Mouse (Mus musculus) kidney, postnatal 14 days (tissue): ENCODE data around the gene Spaca3.
A peak's percentile ranks its signal among the peaks of the same experiment; 100 is the strongest.

Source experiments
- DNase-seq: peaks from one replicate; pipeline ENCODE4 v3.0.0; 2022; ENCODE audit warnings: mixed read lengths

Spaca3 gene

DNA sequence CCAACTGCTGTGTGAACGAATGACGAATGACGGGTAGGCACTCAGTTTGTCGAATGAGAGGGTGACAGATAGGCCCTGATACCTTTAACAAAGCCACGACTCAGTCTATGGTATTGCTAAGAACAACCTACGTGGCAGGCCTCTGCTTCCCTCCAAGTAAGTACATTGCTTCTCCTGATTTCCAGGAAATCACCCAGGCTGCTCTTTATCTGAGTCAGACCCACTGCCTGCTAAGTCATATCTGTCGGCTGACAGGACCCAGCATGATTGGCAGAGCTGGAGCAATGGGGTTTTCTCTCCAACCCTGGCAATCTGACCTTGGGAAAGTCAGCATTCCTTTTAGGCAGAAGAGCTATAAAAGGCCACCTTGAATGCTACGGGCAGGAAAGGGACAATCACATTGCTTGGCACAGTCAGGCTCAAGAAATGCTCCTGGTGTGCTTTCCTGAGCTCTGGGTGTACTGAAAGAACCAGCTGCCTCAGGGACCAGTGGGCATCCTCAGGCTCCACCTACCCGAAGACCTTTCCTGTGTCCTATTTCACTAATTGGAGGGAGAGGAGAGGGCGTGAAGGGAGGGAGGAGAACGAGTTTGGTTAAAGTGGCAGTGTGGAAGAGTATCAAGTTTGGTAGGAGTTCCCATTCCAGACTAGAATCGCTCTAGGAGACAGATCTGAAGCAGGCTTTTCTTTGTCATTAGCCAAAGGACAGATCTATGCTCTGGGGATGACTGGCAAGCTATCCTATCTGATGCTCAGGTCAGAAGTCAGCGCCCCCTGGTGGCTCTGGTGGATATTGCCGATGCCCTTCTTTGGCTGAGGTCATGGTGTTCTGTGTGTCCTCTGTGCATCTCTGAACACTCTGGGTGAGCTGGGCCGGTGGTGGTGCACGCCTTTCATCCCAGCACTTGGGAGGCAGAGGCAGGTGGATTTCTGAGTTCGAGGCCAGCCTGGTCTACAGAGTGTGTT, 14.6 kb downstream of the Spaca3 start:
- peak; percentile 49 for DNase-seq

DNA sequence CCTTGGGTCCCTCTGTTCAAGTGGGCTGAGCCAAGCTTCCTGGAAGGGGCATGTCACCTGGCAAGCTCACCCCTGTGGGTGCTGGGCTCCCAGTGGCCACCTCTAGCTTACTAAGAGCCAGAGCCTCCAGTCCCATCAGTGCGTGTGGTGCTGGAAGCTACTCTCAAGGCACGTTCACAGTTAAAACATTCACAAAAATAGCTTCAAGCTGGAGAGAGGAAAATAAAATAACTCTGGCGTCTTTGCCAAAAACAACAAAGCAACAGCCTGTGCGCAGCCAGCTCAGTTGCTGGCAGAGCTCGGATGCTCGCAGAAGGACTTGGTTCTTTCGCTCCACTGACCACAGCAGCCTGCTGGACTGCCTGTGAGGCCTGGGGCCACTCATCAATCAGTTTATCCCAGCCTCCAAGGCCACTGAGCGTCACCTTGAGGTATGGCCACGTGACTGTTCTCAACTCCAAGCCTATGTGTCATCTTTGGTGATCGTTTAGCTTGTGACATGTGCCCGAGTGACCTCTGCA, 19.0 kb downstream of the Spaca3 start:
- DNase-seq = peak; percentile 85

DNA sequence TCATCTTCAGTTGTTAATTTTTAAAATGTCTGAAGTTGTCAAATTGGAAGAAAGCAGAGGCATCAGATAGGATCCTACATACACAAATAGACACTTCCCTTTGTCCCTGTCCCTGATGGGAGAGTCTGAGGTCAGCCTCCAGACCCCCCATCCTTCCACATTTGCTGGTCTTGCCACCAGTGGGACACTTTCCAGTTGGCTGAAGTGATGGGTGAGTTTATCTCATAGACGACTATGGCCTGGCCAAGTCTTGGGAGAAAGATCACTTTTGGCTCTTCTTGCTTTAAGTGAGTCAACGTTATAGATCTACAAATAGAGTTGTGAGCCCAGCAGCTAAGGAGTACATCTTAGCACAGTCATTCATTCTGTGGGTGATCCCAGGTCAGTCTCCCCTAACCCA, 19.9 kb downstream of the Spaca3 start:
- no peak for DNase-seq

DNA sequence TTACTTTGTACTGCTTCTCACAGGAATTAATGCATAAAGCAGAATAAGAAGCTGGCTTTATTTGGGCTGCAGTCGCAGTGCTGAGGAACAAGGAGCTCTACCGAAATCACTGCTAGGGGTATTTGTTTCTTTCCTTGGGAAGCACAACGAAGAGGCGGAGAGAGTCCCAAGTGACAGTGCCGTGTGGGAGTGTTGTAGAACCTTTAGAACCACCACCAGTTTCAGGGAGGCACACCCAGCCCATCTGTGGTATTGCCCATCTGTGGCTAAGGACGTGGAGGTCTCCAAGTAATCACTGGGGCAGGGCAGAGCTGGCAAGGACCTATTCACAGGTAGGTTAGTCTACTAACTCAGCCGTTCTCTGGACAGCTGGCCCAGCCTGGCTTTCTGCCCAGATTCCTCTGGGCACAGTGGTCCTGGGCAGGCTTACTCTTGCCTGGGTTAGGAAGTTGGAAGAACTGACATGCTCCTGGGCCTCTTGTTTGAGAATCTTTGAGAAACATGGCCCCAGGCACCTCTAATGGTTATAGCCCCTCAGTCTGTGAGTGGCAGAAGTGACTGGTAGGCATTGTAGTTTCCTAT, 24.2 kb downstream of the Spaca3 start:
- DNase-seq = peak; percentile 30

GRCm38 (mm10) chr11:80884521-80885231, 26.5 kb downstream of the Spaca3 start:
- DNase-seq = no peak

DNA sequence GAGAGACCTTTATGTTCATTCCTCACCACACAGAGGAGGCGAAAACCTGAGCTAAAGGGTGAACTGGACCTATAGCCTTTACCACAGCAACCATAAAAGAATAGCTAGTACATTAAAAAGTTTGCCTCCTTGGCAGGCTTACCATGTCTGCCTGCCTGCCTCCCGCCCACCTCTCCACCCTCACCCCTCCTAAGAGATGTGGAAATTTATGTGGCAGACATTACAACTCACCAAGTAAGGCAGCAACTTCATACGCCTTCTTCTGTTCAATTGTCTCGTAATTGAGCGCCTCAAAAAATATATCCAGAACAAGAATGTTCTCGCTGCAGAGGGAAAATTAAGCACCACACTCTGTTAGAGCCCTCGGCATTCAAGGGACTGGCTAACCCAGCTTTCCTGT, 28.2 kb downstream of the Spaca3 start:
- no peak for DNase-seq

DNA sequence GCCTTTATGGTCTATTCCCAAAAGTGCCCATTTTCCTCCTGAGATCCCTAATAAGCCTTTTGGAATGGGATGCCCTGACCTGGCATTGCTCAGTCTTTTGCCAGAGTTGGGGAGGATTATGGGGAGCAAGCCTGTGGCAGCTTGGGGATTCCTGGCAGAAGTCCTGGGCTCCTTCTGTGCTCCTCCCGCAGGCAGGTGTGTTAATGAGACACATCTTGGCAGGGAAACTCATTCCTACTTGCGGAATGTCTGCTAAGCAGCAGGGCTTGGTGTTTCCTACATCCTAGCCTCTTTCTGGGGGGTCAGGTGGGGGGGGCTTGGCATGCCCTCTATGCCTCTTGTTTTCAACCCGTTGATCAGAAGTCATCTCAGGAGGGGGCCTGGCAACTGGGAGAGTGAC, 28.9 kb downstream of the Spaca3 start:
- DNase-seq = no peak

DNA sequence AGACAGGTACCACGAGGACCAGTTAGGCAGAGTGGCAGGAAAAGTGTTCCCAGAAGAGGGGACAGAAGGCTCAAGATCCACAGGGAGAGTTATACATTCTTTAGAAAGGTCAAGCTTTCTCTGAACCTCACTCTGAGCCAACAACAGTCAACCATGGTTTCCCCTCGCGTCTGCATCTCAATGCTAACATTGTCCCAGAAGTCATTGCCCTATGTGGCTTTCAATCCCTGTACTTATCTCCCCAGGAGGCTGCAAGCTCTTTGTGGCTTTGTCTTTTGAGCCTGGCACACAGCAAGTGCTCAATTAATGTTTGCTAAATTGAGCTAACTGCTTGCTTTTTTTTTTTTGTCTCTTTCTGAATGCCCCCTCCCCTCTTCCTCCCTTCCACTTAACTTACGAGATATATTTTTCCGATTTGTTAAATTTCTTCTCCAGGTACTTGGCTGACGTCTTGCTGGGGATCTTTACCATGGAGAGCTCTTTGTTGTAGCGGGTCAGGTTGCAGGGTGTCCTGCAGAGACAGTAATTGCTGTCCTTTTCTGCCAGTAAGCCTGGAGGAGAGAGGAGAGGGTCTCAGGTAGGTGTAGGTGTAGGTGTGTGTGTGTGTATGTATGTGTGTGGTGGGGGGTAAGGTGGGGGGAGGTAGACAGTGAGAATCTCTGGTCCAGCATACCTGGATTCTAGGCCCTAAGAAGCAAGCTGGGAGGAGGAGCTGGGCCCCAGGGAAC, 31.3 kb downstream of the Spaca3 start:
- DNase-seq = no peak

GRCm38 (mm10) chr11:80895853-80896252, 37.7 kb downstream of the Spaca3 start:
- DNase-seq = no peak

GRCm38 (mm10) chr11:80900555-80900954, 42.4 kb downstream of the Spaca3 start:
- DNase-seq = no peak

- no peak for DNase-seq
These were observed 44.5 kb downstream of the Spaca3 start for GRCm38 (mm10) chr11:80902664-80903063.

- DNase-seq = no peak
These were observed 45.3 kb downstream of the Spaca3 start for GRCm38 (mm10) chr11:80903426-80903825.

DNA sequence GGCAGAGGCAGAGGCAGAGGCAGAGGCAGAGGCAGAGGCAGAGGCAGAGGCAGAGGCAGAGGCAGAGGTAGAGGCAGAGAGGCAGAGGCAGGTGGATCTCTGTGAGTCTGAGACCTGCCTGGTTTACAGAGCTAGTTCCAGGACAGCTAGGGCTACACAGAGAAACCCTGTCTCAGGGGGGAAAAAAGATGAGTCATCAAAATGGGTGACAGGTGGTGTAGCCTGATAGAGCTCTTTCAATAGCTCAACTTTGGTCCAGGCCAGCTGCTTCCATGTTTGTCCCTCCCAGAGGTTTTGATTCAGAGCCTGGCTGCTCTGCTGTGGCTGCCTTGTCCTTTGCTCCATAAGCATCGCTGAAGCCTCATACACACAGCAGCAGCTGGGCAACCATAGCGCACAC, 46.4 kb downstream of the Spaca3 start:
- DNase-seq = no peak

- peak; percentile 64 for DNase-seq
These were observed 48.3 kb downstream of the Spaca3 start for GRCm38 (mm10) chr11:80906456-80906855.

- DNase-seq = no peak
These were observed 49.7 kb downstream of the Spaca3 start for GRCm38 (mm10) chr11:80907820-80908219.

DNA sequence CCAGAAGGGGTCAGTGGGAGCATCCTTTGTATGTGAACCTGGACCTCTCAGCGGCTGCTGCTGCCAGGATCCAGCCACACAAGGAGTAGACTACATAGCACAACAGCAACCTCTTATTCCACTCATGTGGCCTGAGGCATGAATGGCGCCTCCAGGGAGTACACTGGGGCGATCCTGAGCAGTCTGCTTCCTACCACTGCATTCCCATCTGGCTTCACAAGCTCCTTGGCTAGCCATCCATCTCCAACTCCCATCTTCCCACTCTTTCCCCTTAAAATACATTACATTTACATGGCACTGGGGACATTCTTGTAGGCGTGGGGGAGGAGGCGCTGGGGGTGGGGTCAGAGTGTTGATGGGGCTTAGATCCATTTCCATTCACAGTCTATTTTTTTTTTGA, 54.6 kb downstream of the Spaca3 start:
- DNase-seq = no peak

DNA sequence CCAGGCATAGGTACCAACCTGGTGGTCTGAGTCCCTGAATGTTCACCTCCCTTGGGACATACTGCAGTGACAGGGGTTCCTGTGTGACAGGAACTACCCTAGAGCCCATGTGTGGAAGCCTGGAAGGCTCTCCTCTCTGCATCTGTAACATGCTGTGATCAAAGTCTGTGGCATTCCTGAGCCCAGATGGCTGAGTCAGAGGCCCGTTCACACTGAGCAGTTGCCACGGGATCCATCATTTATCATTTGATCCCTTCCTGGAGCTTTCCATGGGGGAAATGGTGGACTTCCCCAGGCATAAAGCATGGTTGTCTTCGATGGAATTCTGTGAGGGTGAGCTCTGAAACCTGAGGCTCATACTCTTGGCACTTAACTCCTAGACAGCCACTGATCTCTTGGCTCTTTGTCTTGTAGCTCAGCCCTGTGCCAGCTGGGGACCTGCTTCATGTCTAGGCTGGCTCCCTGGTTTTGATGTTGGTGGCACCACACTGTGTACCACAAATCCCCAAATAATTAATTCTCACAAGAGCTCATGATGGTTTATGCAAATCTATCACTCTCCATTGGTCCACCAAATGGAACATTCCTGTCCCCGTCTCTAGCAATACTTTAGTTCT, 55.4 kb downstream of the Spaca3 start:
- DNase-seq = no peak
